Comparison of ENCODE assay signal across 10 mouse cellular contexts in genomic region chr11:75558101-75558500, GRCm38 (mm10). TPM values are rescaled to one million over a fixed set of nuclear protein-coding genes. Genes with fewer than 3 reads are reported as not detected.
DNase-seq lines count a peak whose midpoint lies in the region; ATAC-seq and TF ChIP-seq lines count a peak whose summit lies in the region.
"Had no signal": no experiment of that assay in that cellular context is flagged by ENCODE, and none has a peak within 500 bp of the region (broad histone marks: within the 10 kb centered on the region; RNA-seq: fewer than 3 reads in every experiment).

No protein-coding gene starts in this region.

- no peak overlapping the region for H3K9ac ChIP-seq in hindbrain, postnatal 0 days (replicated peaks; ENCODE audit: low read length)
- no peak overlapping the region for H3K9ac ChIP-seq in hindbrain, embryonic 14.5 days
- H3K9ac ChIP-seq: embryonic facial prominence, embryonic 15.5 days had no signal

- H3K27me3 ChIP-seq in hindbrain, postnatal 0 days (ENCODE audit: insufficient read depth, low read length): no peaks in the 10 kb centered on the region
- H3K27me3 ChIP-seq in hindbrain, embryonic 14.5 days (ENCODE audit: control insufficient read depth, insufficient read depth, low read length): no peaks in the 10 kb centered on the region
- H3K27me3 ChIP-seq in testis, adult 2 months (ENCODE audit: control insufficient read depth, insufficient read depth, low read length): no peaks in the 10 kb centered on the region
- no peaks in the 10 kb centered on the region for H3K27me3 ChIP-seq in limb, embryonic 10.5 days (ENCODE audit: low read depth, poor library complexity, severe bottlenecking)
- H3K27me3 ChIP-seq: embryonic facial prominence, embryonic 15.5 days had no signal

- no peak overlapping the region for H3K4me2 ChIP-seq in hindbrain, postnatal 0 days (ENCODE audit: low read depth, low read length)
- H3K4me2 ChIP-seq in hindbrain, embryonic 14.5 days (replicated peaks): no peak overlapping the region
- H3K4me2 ChIP-seq: embryonic facial prominence, embryonic 15.5 days had no signal

- peaks cover 7% of the 10 kb centered on the region; the same call in 1 of the 2 replicates for H3K36me3 ChIP-seq in hindbrain, postnatal 0 days (ENCODE audit: insufficient read depth, low read length)
- H3K36me3 ChIP-seq in hindbrain, embryonic 14.5 days (replicated peaks; ENCODE audit: control insufficient read depth, insufficient read depth): peaks cover 40% of the 10 kb centered on the region
- 0 out of 2 replicates have a peak, but pooled peaks cover 1% of the 10 kb centered on the region for H3K36me3 ChIP-seq in testis, adult 2 months (ENCODE audit: control insufficient read depth, insufficient read depth, low read length)
- peaks cover 12% of the 10 kb centered on the region; the same call in 1 of the 2 replicates for H3K36me3 ChIP-seq in limb, embryonic 10.5 days
- H3K36me3 ChIP-seq: embryonic facial prominence, embryonic 15.5 days had no signal

- no peaks in the 10 kb centered on the region for H3K4me1 ChIP-seq in hindbrain, postnatal 0 days (ENCODE audit: insufficient read depth, low read length)
- H3K4me1 ChIP-seq in hindbrain, embryonic 14.5 days (replicated peaks; ENCODE audit: control insufficient read depth, insufficient read depth, low read length): no peaks in the 10 kb centered on the region
- no peaks in the 10 kb centered on the region for H3K4me1 ChIP-seq in testis, adult 2 months (ENCODE audit: control insufficient read depth, insufficient read depth, low read length)
- H3K4me1 ChIP-seq in bone marrow, adult 2 months (ENCODE audit: control insufficient read depth, insufficient read depth, low read length): peaks cover 4% of the 10 kb centered on the region; the same call in 1 of the 2 replicates
- peaks cover 11% of the 10 kb centered on the region for H3K4me1 ChIP-seq in limb, embryonic 10.5 days

- TF ChIP-seq POLR2A in testis, adult 2 months (IDR thresholded peaks at IDR 0.05; ENCODE audit: control insufficient read depth, low read depth, low read length): no peak
- TF ChIP-seq POLR2A in bone marrow, adult 2 months (IDR thresholded peaks at IDR 0.05; ENCODE audit: borderline replicate concordance, control insufficient read depth, low read depth, low read length): no peak

- ATAC-seq in hindbrain, postnatal 0 days: no peak
- no peak for ATAC-seq in hindbrain, embryonic 14.5 days (ENCODE audit: low FRiP score)

- H3K9me3 ChIP-seq in hindbrain, postnatal 0 days (ENCODE audit: low read length): no peaks in the 10 kb centered on the region
- H3K9me3 ChIP-seq in hindbrain, embryonic 14.5 days (ENCODE audit: control insufficient read depth, low read length): no peaks in the 10 kb centered on the region
- H3K9me3 ChIP-seq in limb, embryonic 10.5 days (replicated peaks): no peaks in the 10 kb centered on the region
- H3K9me3 ChIP-seq: embryonic facial prominence, embryonic 15.5 days had no signal

- no peak overlapping the region for H3K4me3 ChIP-seq in hindbrain, postnatal 0 days (ENCODE audit: low read length)
- no peak overlapping the region for H3K4me3 ChIP-seq in hindbrain, embryonic 14.5 days (replicated peaks; ENCODE audit: low read length)
- no peak overlapping the region for H3K4me3 ChIP-seq in testis, adult 2 months (ENCODE audit: control insufficient read depth, low read depth, low read length)
- H3K4me3 ChIP-seq in bone marrow, adult 2 months (replicated peaks; ENCODE audit: control insufficient read depth, low read depth, low read length): no peak overlapping the region
- H3K4me3 ChIP-seq in limb, embryonic 10.5 days: no peak overlapping the region
- H3K4me3 ChIP-seq: embryonic facial prominence, embryonic 15.5 days had no signal

- TF ChIP-seq CTCF in hindbrain, postnatal 0 days (IDR thresholded peaks at IDR 0.05; ENCODE audit: low read depth): peak; percentile 51
- TF ChIP-seq CTCF in testis, adult 2 months (IDR thresholded peaks at IDR 0.05; ENCODE audit: control insufficient read depth, insufficient read depth, insufficient replicate concordance, low read depth, low read length): peak; percentile 69; the same call in 1 of the 2 replicates
- peak; percentile 54 for TF ChIP-seq CTCF in bone marrow, adult 2 months (IDR thresholded peaks at IDR 0.05; ENCODE audit: control insufficient read depth, insufficient read depth, low read length)

- H3K27ac ChIP-seq in hindbrain, postnatal 0 days: no peak overlapping the region
- no peak overlapping the region for H3K27ac ChIP-seq in hindbrain, embryonic 14.5 days
- no peak overlapping the region for H3K27ac ChIP-seq in testis, adult 2 months (ENCODE audit: control insufficient read depth, insufficient read depth, low read depth, low read length)
- H3K27ac ChIP-seq in bone marrow, adult 2 months (ENCODE audit: control insufficient read depth, insufficient read depth, low read depth, low read length, poor library complexity): no peak overlapping the region
- H3K27ac ChIP-seq in limb, embryonic 10.5 days: no peak overlapping the region
- H3K27ac ChIP-seq: embryonic facial prominence, embryonic 15.5 days had no signal

- WGBS in hindbrain, postnatal 0 days: 77% methylated on average over 1 of the region's 1 CpGs
- 96% methylated on average over 1 of the region's 1 CpGs for WGBS in hindbrain, embryonic 14.5 days
- 89% methylated on average over 1 of the region's 1 CpGs for WGBS in bone marrow, adult 2 months
- WGBS in limb, embryonic 10.5 days: 92% methylated on average over 1 of the region's 1 CpGs

- DNase-seq in hindbrain, postnatal 0 days (ENCODE audit: low spot score): no peak
- DNase-seq in hindbrain, embryonic 14.5 days (ENCODE audit: low spot score): no peak
- no peak for DNase-seq in testis, postnatal 14 days (ENCODE audit: low spot score)
- DNase-seq in thymus, postnatal 4 days: peak; percentile 78
- no peak for DNase-seq in adrenal gland, postnatal 36 days
- no peak for DNase-seq in limb, embryonic 10.5 days (ENCODE audit: low spot score)
- DNase-seq: right cerebral cortex, adult 18-20 months had no signal

RNA-seq across cellular contexts. Expression of gene Slc43a2, which starts 26.6 kb away (rescaled TPM):
- 31.3 and 36.2 TPM in 2 replicates for total RNA-seq in hindbrain, postnatal 0 days (2014; rRNA removed)
- polyA plus RNA-seq in hindbrain, postnatal 0 days (2015; fragmentation: Nextera tagmentation; extraction: Ambion mirVana): 17.2 and 17.8 TPM in 2 replicates
- 13.8 and 15.2 TPM in 2 replicates for polyA plus RNA-seq in hindbrain, embryonic 14.5 days (2014; fragmentation: Nextera tagmentation; extraction: Ambion mirVana)
- polyA plus RNA-seq in testis, adult 2 months (2012; rRNA removed): 23.0 and 27.1 TPM in 2 replicates
- polyA plus RNA-seq in bone marrow, adult 2 months (2011; ENCODE audit: insufficient read depth, insufficient read length, low replicate concordance, missing spikeins): 16.6 and 20.4 TPM in 2 replicates
- total RNA-seq in adrenal gland, postnatal 36 days (2021): 10 to 100 TPM; 21.4 TPM
- 3.4 and 4.9 TPM in 2 replicates for polyA plus RNA-seq in limb, embryonic 10.5 days (2016; fragmentation: Nextera tagmentation; extraction: Ambion mirVana)

RNA-seq across cellular contexts. Expression of gene Pitpna, which starts 29.8 kb away (rescaled TPM):
- 90.7 and 91.4 TPM in 2 replicates for total RNA-seq in hindbrain, postnatal 0 days (2014; rRNA removed)
- 95.9 and 109 TPM in 2 replicates for polyA plus RNA-seq in hindbrain, postnatal 0 days (2015; fragmentation: Nextera tagmentation; extraction: Ambion mirVana)
- polyA plus RNA-seq in hindbrain, embryonic 14.5 days (2014; fragmentation: Nextera tagmentation; extraction: Ambion mirVana): 136 and 159 TPM in 2 replicates
- polyA plus RNA-seq in testis, adult 2 months (2012; rRNA removed): 39.4 and 41.3 TPM in 2 replicates
- 76.6 and 102 TPM in 2 replicates for polyA plus RNA-seq in bone marrow, adult 2 months (2011; ENCODE audit: insufficient read depth, insufficient read length, low replicate concordance, missing spikeins)
- 100 to 1,000 TPM; 169 to 177 TPM for total RNA-seq in adrenal gland, postnatal 36 days (2021)
- polyA plus RNA-seq in limb, embryonic 10.5 days (2016; fragmentation: Nextera tagmentation; extraction: Ambion mirVana): 60.9 and 68.8 TPM in 2 replicates

RNA-seq across cellular contexts. Expression of gene Scarf1, which starts 44.8 kb away (rescaled TPM):
- 3.3 and 3.7 TPM in 2 replicates for total RNA-seq in hindbrain, postnatal 0 days (2014; rRNA removed)
- polyA plus RNA-seq in hindbrain, postnatal 0 days (2015; fragmentation: Nextera tagmentation; extraction: Ambion mirVana): 3.5 and 3.6 TPM in 2 replicates
- polyA plus RNA-seq in hindbrain, embryonic 14.5 days (2014; fragmentation: Nextera tagmentation; extraction: Ambion mirVana): 3.5 and 4.2 TPM in 2 replicates
- polyA plus RNA-seq in testis, adult 2 months (2012; rRNA removed): 0.64 and 0.77 TPM in 2 replicates
- 3.9 and 8.4 TPM in 2 replicates for polyA plus RNA-seq in bone marrow, adult 2 months (2011; ENCODE audit: insufficient read depth, insufficient read length, low replicate concordance, missing spikeins)
- total RNA-seq in adrenal gland, postnatal 36 days (2021): 1 to 10 TPM; 8.7 TPM
- polyA plus RNA-seq in limb, embryonic 10.5 days (2016; fragmentation: Nextera tagmentation; extraction: Ambion mirVana): 7.0 and 7.1 TPM in 2 replicates

RNA-seq across cellular contexts. Expression of gene Rilp, which starts 48.2 kb away (rescaled TPM):
- total RNA-seq in hindbrain, postnatal 0 days (2014; rRNA removed): 3.9 and 6.6 TPM in 2 replicates
- polyA plus RNA-seq in hindbrain, postnatal 0 days (2015; fragmentation: Nextera tagmentation; extraction: Ambion mirVana): 7.3 and 7.6 TPM in 2 replicates
- polyA plus RNA-seq in hindbrain, embryonic 14.5 days (2014; fragmentation: Nextera tagmentation; extraction: Ambion mirVana): 2.8 and 3.1 TPM in 2 replicates
- 0.58 and 0.94 TPM in 2 replicates for polyA plus RNA-seq in testis, adult 2 months (2012; rRNA removed)
- 1.3 and 3.2 TPM in 2 replicates for polyA plus RNA-seq in bone marrow, adult 2 months (2011; ENCODE audit: insufficient read depth, insufficient read length, low replicate concordance, missing spikeins)
- 10 to 100 TPM in 1 of 2 experiments, 1 to 10 TPM in 1; 9.3 to 11.5 TPM for total RNA-seq in adrenal gland, postnatal 36 days (2021)
- polyA plus RNA-seq in limb, embryonic 10.5 days (2016; fragmentation: Nextera tagmentation; extraction: Ambion mirVana): 0.25 and 0.46 TPM in 2 replicates
